Mouse (Mus musculus) lung, postnatal 0 days (tissue): ENCODE data around the gene Mlh3. TPM values are rescaled to one million over a fixed set of nuclear protein-coding genes. Genes with fewer than 3 reads are reported as not detected.

ENCODE experiments used
- ATAC-seq: fragments of 200-750 bp; cut with Nextera tagmentation; 2 replicates; pipeline ENCODE4 v1.8.0; 2017; ENCODE audit warnings: moderate library complexity
- DNase-seq: peaks from one replicate; pipeline ENCODE4 v3.0.0-alpha.2; 2016; ENCODE audit warnings: low spot score
- H3K27ac ChIP-seq: fragments of 300-500 bp; sonication (generic); 2 replicates; pipeline ENCODE4 v1.5.1; 2014; ENCODE audit warnings: antibody characterized with exemption, mild to moderate bottlenecking, low read length, mixed read lengths
- H3K27me3 ChIP-seq: fragments of 300-500 bp; sonication (generic); replicated peaks from 2 replicates; pipeline ENCODE4 v1.6.1; 2014; ENCODE audit warnings: low read length, mixed read lengths; ENCODE audit not compliant: insufficient read depth
- H3K36me3 ChIP-seq: fragments of 300-500 bp; sonication (generic); 2 replicates; pipeline ENCODE4 v1.6.1; 2014; ENCODE audit warnings: low read length, mixed read lengths; ENCODE audit not compliant: insufficient read depth
- H3K4me1 ChIP-seq: fragments of 300-500 bp; sonication (generic); 2 replicates; pipeline ENCODE4 v1.6.1; 2014; ENCODE audit warnings: antibody characterized with exemption, low read depth, low read length, mixed read lengths; ENCODE audit not compliant: insufficient read depth
- H3K4me2 ChIP-seq: fragments of 300-500 bp; sonication (generic); replicated peaks from 2 replicates; pipeline ENCODE4 v1.6.1; 2014; ENCODE audit warnings: low read depth, mild to moderate bottlenecking, low read length, moderate library complexity, mixed read lengths
- H3K4me3 ChIP-seq: fragments of 300-500 bp; sonication (generic); 2 replicates; pipeline ENCODE4 v1.5.1; 2014; ENCODE audit warnings: low read depth, low read length
- H3K9ac ChIP-seq: fragments of 300-500 bp; sonication (generic); replicated peaks from 2 replicates; pipeline ENCODE4 v1.6.1; 2014; ENCODE audit warnings: low read depth, mild to moderate bottlenecking
- H3K9me3 ChIP-seq: fragments of 300-500 bp; sonication (generic); 2 replicates; pipeline ENCODE4 v1.6.1; 2016; ENCODE audit warnings: low read length, mixed read lengths
- CTCF ChIP-seq: IDR thresholded peaks from 2 replicates; pipeline ENCODE4 v1.5.1; 2016; ENCODE audit warnings: antibody characterized with exemption, mild to moderate bottlenecking
- EP300 ChIP-seq: IDR thresholded peaks from 2 replicates; pipeline ENCODE4 v1.6.1; 2016; ENCODE audit warnings: antibody characterized with exemption, mild to moderate bottlenecking, control low read depth
- WGBS: fragments of 180-500 bp; shearing (Covaris S2); extraction: QIAGEN DNeasy Blood & Tissue Kit; methylation state at CpG from one replicate; pipeline ENCODE4 v1.1.7; 2014; 5-methylcytosine and 5-hydroxymethylcytosine counted together
- polyA plus RNA-seq: library from polyadenylated mRNA; unstranded; fragments of >200 nt; fragmentation: Nextera tagmentation; extraction: Ambion mirVana; gene quantifications from 2 replicates; pipeline ENCODE4 v1.2.1, GENCODE M21; 2015

Gene Mlh3
- polyA plus RNA-seq, 1 experiment from 2014 or later: 4.2 TPM

- Histone ChIP-seq H3K27me3 (no peaks in the 10 kb centered on the region), H3K9ac (no peak overlapping the region), H3K27ac (no peak overlapping the region), H3K4me1 (peaks cover 4% of the 10 kb centered on the region; the same call in 1 of the 2 replicates), H3K9me3 (no peaks in the 10 kb centered on the region), H3K4me3 (no peak overlapping the region), H3K4me2 (no peak overlapping the region), H3K36me3 (no peaks in the 10 kb centered on the region)
- DNase-seq (no peak), ATAC-seq (no peak)
- no peak for TF ChIP-seq CTCF
- no peak for TF ChIP-seq EP300
Observed at GRCm38 (mm10) chr12:85291541-85291940, 21.1 kb upstream of the Mlh3 start.

DNA sequence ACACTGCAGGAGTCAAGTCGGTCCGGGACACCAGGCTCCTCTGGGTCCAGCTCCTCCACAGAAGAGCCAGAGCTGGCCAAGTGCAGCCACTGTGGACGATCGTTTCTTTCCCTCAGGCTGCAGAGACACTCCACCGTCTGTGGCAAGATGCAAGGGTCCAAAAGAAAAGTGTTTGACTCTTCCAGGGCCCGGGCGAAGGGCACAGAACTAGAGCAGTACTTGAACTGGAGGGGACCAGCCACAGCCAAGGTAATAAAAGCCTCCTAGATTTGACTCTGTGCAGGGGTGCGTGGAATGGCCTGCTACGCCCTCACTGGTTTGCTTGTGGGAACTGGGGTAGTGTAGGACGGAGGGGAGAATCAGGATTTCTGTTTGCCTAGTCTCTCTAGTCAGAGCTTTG lies 20.2 kb upstream of the Mlh3 start:
- TF ChIP-seq CTCF: no peak
- no peak for TF ChIP-seq EP300
- DNase-seq (no peak), ATAC-seq (no peak)
- peaks cover 4% of the 10 kb centered on the region; the same call in 1 of the 2 replicates for H3K4me1 ChIP-seq
- no peaks in the 10 kb centered on the region for H3K27me3 ChIP-seq
- no peaks in the 10 kb centered on the region for H3K36me3 ChIP-seq
- 77% methylated on average over 10 of the region's 10 CpGs for WGBS
- H3K27ac ChIP-seq: no peak overlapping the region
- H3K9me3 ChIP-seq: no peaks in the 10 kb centered on the region
- H3K9ac ChIP-seq: no peak overlapping the region
- H3K4me3 ChIP-seq: no peak overlapping the region
- H3K4me2 ChIP-seq: no peak overlapping the region

DNA sequence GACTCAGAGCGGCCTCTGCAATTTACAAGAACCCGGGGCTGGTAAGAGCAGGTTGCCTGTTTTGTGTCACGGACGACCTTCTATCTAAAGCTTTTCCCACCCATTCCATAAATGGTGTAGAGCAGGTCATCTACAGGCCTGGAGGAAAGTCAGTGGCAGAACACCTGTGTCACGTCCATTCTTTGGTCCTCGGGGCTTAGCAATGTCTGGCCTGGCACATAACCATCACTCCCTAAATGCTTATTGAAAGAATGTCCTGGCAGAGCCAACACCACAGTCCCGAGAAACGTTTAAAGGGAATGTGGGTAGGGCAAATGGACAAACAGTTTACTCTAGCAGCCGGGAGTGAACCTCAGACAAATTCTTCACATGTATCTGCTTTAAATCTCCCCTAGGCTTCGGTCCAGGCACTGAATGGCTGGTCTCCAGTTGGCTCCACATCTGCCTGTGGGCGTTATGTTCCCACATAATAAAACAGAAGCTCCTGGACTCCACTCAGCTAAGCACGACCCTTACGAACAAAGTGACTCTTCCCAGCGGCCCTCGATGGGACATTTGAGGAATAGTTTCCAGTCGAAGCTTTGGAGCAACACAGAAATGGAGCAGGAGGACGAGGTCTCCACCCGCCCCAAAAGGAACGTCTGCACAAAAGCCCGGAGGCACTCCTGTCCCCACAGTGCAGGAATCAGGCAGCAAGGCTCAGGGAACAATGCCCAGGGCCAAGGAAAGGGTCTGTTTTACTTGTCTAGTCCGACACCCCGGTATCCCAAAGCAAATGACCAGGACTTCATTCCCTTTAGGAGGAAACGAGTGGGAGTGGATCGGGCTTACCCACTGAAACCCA lies 19.0 kb upstream of the Mlh3 start:
- Histone ChIP-seq H3K27ac (peak overlapping the region; percentile 71), H3K9me3 (no peaks in the 10 kb centered on the region), H3K9ac (peak overlapping the region; percentile 23; the same call in 1 of the 2 replicates), H3K27me3 (no peaks in the 10 kb centered on the region), H3K4me2 (peak overlapping the region; percentile 77), H3K4me1 (peaks cover 4% of the 10 kb centered on the region; the same call in 1 of the 2 replicates), H3K4me3 (peak overlapping the region; percentile 46; the same call in 1 of the 2 replicates), H3K36me3 (no peaks in the 10 kb centered on the region)
- ATAC-seq: peak; percentile 47
- WGBS: 48% methylated on average over 24 of the region's 24 CpGs
- TF ChIP-seq CTCF: no peak
- TF ChIP-seq EP300: no peak
- DNase-seq: peak; percentile 71

- ATAC-seq: peak; percentile 90
- Histone ChIP-seq H3K4me3 (peak within 1 kb of the TSS; percentile 46), H3K9me3 (no peaks in the 10 kb centered on the region), H3K36me3 (no peaks in the 10 kb centered on the region), H3K27me3 (no peaks in the 10 kb centered on the region), H3K4me1 (peaks cover 4% of the 10 kb centered on the region; the same call in 1 of the 2 replicates), H3K27ac (peak within 1 kb of the TSS; percentile 71), H3K4me2 (peak within 1 kb of the TSS; percentile 77), H3K9ac (peak within 1 kb of the TSS; percentile 46)
- TF ChIP-seq EP300 (no peak), CTCF (no peak)
- 4% methylated on average over 30 of the region's 31 CpGs for WGBS
- peak; percentile 97 for DNase-seq
Observed at GRCm38 (mm10) chr12:85288486-85289156, 18.2 kb upstream of the Mlh3 start, which contains the start of gene Zc2hc1c. Zc2hc1c (plus strand) TSS chr12:85288591.

- H3K4me1 ChIP-seq: peaks cover 4% of the 10 kb centered on the region; the same call in 1 of the 2 replicates
- peak within 1 kb of the TSS; percentile 46 for H3K4me3 ChIP-seq
- no peaks in the 10 kb centered on the region for H3K27me3 ChIP-seq
- H3K4me2 ChIP-seq: peak within 1 kb of the TSS; percentile 77
- no peaks in the 10 kb centered on the region for H3K9me3 ChIP-seq
- H3K36me3 ChIP-seq: no peaks in the 10 kb centered on the region
- H3K27ac ChIP-seq: peak within 1 kb of the TSS; percentile 71
- ATAC-seq (peak; percentile 59), DNase-seq (peak; percentile 45)
- H3K9ac ChIP-seq: peak within 1 kb of the TSS; percentile 46
- WGBS: 11% methylated on average over 21 of the region's 21 CpGs
- TF ChIP-seq CTCF (no peak), EP300 (no peak)
Observed at GRCm38 (mm10) chr12:85287809-85288485, 17.5 kb upstream of the Mlh3 start, which contains the start of gene Acyp1. Acyp1 (minus strand) TSS chr12:85288438.

DNA sequence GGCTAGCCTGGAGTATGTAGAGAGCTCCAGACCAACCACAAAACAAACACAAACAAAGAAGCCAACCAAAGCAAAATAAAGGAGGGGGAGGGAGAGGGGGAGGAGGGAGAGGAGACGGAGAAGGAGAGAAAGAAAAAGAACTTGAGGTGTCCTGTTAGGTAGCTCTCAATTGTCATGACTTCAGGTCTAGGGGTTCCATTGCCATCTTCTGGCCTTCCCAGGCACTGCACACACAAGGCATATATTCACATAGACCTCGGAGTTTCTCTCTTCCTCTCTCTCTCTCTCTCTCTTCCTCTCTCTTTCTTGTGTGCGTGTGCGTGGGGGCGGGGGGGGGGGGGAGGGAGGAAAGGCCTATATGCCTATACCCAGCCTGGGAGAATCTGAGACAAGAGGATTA lies 16.5 kb upstream of the Mlh3 start:
- Histone ChIP-seq H3K4me3 (no peak overlapping the region), H3K27me3 (no peaks in the 10 kb centered on the region), H3K4me1 (peaks cover 4% of the 10 kb centered on the region; the same call in 1 of the 2 replicates), H3K27ac (no peak overlapping the region), H3K9ac (no peak overlapping the region), H3K36me3 (no peaks in the 10 kb centered on the region), H3K9me3 (no peaks in the 10 kb centered on the region), H3K4me2 (no peak overlapping the region)
- ATAC-seq (no peak), DNase-seq (peak; percentile 58)
- TF ChIP-seq EP300: no peak
- peak; percentile 70 for TF ChIP-seq CTCF
- 29% methylated on average over 2 of the region's 5 CpGs for WGBS
